Mouse (Mus musculus) liver, embryonic 16.5 days (tissue): ENCODE measurements around the gene Ogdh. TPM values are rescaled to one million over a fixed set of nuclear protein-coding genes. Genes with fewer than 3 reads are reported as not detected.

Experiments
- ATAC-seq: fragments of 200-750 bp; cut with Nextera tagmentation; 2 replicates; pipeline ENCODE4 v1.8.0; 2017; ENCODE audit warnings: low read depth, mild to moderate bottlenecking, moderate number of reproducible peaks, moderate library complexity
- H3K27ac ChIP-seq: fragments of 300-500 bp; sonication (generic); 2 replicates; pipeline ENCODE4 v1.5.1; 2014; ENCODE audit warnings: mild to moderate bottlenecking, low read length
- H3K27me3 ChIP-seq: fragments of 300-500 bp; sonication (generic); 2 replicates; pipeline ENCODE4 v1.6.1; 2014; ENCODE audit warnings: low read depth, low read length, mixed read lengths; ENCODE audit not compliant: control insufficient read depth, insufficient read depth
- H3K36me3 ChIP-seq: fragments of 300-500 bp; sonication (generic); 2 replicates; pipeline ENCODE4 v1.6.1; 2014; ENCODE audit warnings: mild to moderate bottlenecking; ENCODE audit not compliant: control insufficient read depth, insufficient read depth
- H3K4me1 ChIP-seq: fragments of 300-500 bp; sonication (generic); 2 replicates; pipeline ENCODE4 v1.6.1; 2014; ENCODE audit warnings: low read depth, low read length, mixed read lengths; ENCODE audit not compliant: control insufficient read depth
- H3K4me2 ChIP-seq: fragments of 300-500 bp; sonication (generic); 2 replicates; pipeline ENCODE4 v1.6.1; 2014; ENCODE audit warnings: low read depth, low read length, mixed read lengths
- H3K4me3 ChIP-seq: fragments of 300-500 bp; sonication (generic); 2 replicates; pipeline ENCODE4 v1.5.1; 2014; ENCODE audit warnings: low read depth, mild to moderate bottlenecking, low read length
- H3K9ac ChIP-seq: fragments of 300-500 bp; sonication (generic); 2 replicates; pipeline ENCODE4 v1.6.1; 2014; ENCODE audit warnings: low read depth, low read length
- H3K9me3 ChIP-seq: fragments of 300-500 bp; sonication (generic); replicated peaks from 2 replicates; pipeline ENCODE4 v1.6.1; 2016; ENCODE audit warnings: low read length; ENCODE audit not compliant: control insufficient read depth
- WGBS: fragments of 180-500 bp; shearing (Covaris S2); extraction: QIAGEN DNeasy Blood & Tissue Kit; methylation state at CpG from one replicate; pipeline ENCODE4 v1.1.7; 2014; ENCODE audit not compliant: insufficient replicate concordance; 5-methylcytosine and 5-hydroxymethylcytosine counted together
- polyA plus RNA-seq: library from polyadenylated mRNA; unstranded; fragments of >200 nt; fragmentation: Nextera tagmentation; extraction: Ambion mirVana; gene quantifications from 2 replicates; pipeline ENCODE4 v1.2.1, GENCODE M21; 2015

Gene Ogdh
- polyA plus RNA-seq, 1 experiment from 2014 or later: 93.8 TPM

DNA sequence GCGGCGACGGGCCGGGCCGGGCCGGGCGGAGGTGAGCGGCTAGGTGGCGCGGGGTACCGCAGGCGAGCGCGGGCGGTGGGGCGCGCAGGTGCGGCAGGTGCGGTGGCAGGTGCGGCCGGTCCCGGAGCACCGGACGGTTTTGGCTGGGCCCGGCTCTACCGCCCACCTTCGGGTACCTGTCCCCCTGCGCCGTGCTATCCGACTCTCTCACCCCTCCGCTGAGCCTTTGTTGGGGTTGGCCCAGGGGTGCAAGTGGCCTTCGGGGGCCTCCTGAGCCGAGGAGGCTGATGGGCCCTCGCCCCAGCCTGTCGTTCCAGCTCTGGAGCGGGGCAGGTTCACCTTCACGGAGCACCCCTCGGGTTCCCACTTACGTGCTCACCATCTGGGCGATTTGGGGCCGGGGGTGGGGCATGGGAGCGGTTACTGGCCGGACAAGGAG lies 98.1 kb downstream of the Ogdh start:
- WGBS: under 1% methylated on average over 37 of the region's 43 CpGs
- no peaks in the 10 kb centered on the region for H3K27me3 ChIP-seq
- peak overlapping the region; percentile 96 for H3K4me3 ChIP-seq
- H3K9ac ChIP-seq: peak overlapping the region; percentile 87
- ATAC-seq: peak; percentile 0; the same call in 1 of the 2 replicates
- peak overlapping the region; percentile 28; the same call in 1 of the 2 replicates for H3K27ac ChIP-seq
- H3K36me3 ChIP-seq: no peaks in the 10 kb centered on the region
- H3K4me1 ChIP-seq: peaks cover 23% of the 10 kb centered on the region
- H3K4me2 ChIP-seq: peak overlapping the region; percentile 98
- H3K9me3 ChIP-seq: no peaks in the 10 kb centered on the region

DNA sequence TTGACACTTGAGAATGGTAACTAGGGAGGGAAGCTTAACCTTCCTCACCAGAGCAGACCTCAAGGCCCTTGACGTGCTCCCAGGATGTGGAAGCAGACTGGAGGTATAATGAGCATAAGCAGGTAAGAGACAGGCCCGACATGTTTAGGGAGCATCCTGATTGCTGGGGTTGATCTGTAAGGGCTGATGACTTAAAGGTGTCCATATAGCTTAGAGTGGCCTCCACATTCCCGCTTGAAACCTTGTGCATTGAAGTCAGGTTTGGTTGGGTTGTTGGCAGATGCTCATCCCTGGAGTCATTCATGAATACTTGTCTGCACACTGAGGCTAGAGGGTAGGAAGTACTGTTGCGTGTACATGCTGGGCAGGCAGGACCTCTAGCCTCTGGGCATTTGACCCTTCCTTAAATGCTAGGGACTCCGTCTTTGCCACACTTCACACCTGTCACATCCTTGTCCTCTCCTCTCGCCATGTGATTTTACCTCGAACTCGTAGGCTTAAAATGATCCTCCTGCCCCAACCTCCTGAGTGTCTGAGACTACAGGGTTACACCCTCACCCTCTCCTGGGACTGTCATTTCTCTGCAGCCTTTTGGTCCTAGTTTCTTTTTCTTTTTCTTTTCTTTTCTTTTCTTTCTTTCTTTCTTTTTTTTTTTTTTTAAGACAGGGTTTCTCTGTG lies 99.1 kb downstream of the Ogdh start:
- H3K27me3 ChIP-seq: no peaks in the 10 kb centered on the region
- H3K27ac ChIP-seq: no peak overlapping the region
- H3K36me3 ChIP-seq: no peaks in the 10 kb centered on the region; the same call in 1 of the 2 replicates
- H3K4me3 ChIP-seq: peak overlapping the region; percentile 96
- peak overlapping the region; percentile 98 for H3K4me2 ChIP-seq
- H3K9me3 ChIP-seq: no peaks in the 10 kb centered on the region
- peaks cover 23% of the 10 kb centered on the region for H3K4me1 ChIP-seq
- 75% methylated on average over 8 of the region's 8 CpGs for WGBS
- ATAC-seq: no peak
- H3K9ac ChIP-seq: peak overlapping the region; percentile 87; the same call in 1 of the 2 replicates

DNA sequence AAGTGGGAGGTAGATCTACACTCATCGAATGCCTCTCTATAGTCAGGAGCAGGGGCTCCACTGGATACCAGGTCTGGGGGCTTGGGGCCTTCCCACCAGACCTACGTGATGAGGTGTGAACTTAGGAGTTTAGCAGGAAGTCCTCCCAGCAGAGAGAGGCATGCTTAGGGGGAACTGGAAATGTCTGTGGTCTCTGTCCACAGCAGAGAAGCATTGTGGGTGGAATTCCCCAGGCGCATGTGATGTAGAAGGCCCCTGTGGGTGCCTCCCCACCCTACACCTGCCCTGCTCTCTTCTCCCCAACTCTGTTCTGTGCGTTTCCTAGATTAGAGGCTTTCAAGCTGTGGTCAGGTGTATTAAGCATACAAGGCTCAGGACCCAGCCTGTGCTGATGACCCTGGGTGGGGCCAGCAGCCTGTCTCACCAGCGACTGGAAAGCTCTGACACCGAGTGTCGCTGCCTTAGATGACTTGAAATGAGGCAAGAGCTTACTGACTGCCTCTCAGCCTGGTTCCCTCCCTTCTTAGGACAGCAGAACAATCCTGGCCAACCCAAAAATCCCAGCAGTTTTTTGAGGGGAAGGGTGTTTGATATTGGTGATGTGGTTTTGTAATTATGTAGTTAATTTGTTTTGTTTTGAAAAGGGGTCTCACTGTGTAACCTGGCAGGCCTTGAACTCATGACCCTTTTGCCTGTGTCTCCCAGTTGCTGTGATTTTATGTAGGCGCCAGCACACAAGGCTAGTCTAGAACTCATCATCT lies 100.3 kb downstream of the Ogdh start:
- Histone ChIP-seq H3K9me3 (no peaks in the 10 kb centered on the region), H3K36me3 (peaks cover 7% of the 10 kb centered on the region), H3K27ac (no peak overlapping the region), H3K27me3 (no peaks in the 10 kb centered on the region), H3K4me3 (no peak overlapping the region), H3K9ac (no peak overlapping the region), H3K4me1 (peaks cover 23% of the 10 kb centered on the region), H3K4me2 (no peak overlapping the region)
- WGBS: 68% methylated on average over 8 of the region's 8 CpGs
- ATAC-seq: no peak

GRCm38 (mm10) chr11:6392857-6393256 lies 101.4 kb downstream of the Ogdh start:
- WGBS: 34% methylated on average over 6 of the region's 6 CpGs
- H3K9ac ChIP-seq: no peak overlapping the region
- no peak overlapping the region for H3K4me2 ChIP-seq
- no peak for ATAC-seq
- peaks cover 15% of the 10 kb centered on the region for H3K36me3 ChIP-seq
- H3K4me3 ChIP-seq: no peak overlapping the region
- H3K4me1 ChIP-seq: peaks cover 23% of the 10 kb centered on the region
- no peaks in the 10 kb centered on the region for H3K27me3 ChIP-seq
- no peak overlapping the region for H3K27ac ChIP-seq
- no peaks in the 10 kb centered on the region for H3K9me3 ChIP-seq

- WGBS: 63% methylated on average over 1 of the region's 1 CpGs
- no peak for ATAC-seq
- H3K4me2 ChIP-seq: no peak overlapping the region
- no peak overlapping the region for H3K9ac ChIP-seq
- no peaks in the 10 kb centered on the region for H3K27me3 ChIP-seq
- no peaks in the 10 kb centered on the region for H3K9me3 ChIP-seq
- no peak overlapping the region for H3K4me3 ChIP-seq
- H3K4me1 ChIP-seq: peaks cover 23% of the 10 kb centered on the region
- H3K36me3 ChIP-seq: peaks cover 15% of the 10 kb centered on the region
- H3K27ac ChIP-seq: no peak overlapping the region
Observed at GRCm38 (mm10) chr11:6393866-6394265, 102.4 kb downstream of the Ogdh start.

DNA sequence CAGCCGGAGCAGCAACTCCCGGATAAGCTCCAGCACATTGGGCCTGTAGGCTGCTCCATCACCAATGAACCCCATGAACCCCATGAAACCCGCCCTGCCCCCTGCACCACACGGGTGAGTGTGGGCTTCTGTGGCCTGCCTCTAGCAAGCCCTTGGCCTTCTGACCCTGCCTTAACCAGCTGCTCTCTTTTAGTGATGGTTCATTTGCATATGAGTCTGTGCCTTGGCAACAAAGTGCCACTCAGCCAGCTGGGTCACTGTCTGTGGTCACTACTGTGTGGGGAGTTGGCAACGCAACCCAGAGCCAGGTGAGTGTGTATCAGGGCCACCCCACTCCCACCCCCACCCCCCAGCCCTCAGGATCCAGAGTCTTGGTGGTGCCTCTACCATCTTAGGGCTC lies 104.1 kb downstream of the Ogdh start:
- Histone ChIP-seq H3K27ac (no peak overlapping the region), H3K4me1 (peaks cover 13% of the 10 kb centered on the region), H3K36me3 (peaks cover 19% of the 10 kb centered on the region), H3K27me3 (no peaks in the 10 kb centered on the region), H3K9me3 (no peaks in the 10 kb centered on the region), H3K4me3 (no peak overlapping the region), H3K4me2 (no peak overlapping the region), H3K9ac (no peak overlapping the region)
- no peak for ATAC-seq
- 77% methylated on average over 5 of the region's 5 CpGs for WGBS

DNA sequence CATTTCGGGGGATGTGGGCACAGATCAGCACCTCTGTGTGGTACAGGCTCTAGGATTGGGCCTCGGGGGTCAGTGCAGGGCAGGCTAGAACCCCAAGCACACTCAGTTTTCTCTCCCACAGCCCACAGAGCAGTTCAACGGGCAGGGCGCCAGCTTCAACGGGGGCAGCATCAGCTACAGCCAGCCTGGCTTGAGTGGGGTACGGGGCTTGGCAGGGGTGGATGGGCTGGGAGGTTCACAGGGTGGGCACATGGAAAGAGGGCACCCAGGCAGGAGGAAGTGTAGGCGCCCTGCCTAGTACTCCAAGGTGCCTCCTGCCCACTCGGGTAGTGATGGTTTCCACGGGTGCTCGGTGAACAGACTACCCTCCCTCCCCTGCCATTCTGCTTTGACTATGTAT lies 106.7 kb downstream of the Ogdh start:
- Histone ChIP-seq H3K27me3 (no peaks in the 10 kb centered on the region), H3K36me3 (peaks cover 33% of the 10 kb centered on the region), H3K9me3 (no peaks in the 10 kb centered on the region), H3K4me2 (no peak overlapping the region), H3K4me3 (no peak overlapping the region), H3K27ac (no peak overlapping the region), H3K4me1 (no peaks in the 10 kb centered on the region), H3K9ac (no peak overlapping the region)
- WGBS: 79% methylated on average over 10 of the region's 10 CpGs
- ATAC-seq: no peak

DNA sequence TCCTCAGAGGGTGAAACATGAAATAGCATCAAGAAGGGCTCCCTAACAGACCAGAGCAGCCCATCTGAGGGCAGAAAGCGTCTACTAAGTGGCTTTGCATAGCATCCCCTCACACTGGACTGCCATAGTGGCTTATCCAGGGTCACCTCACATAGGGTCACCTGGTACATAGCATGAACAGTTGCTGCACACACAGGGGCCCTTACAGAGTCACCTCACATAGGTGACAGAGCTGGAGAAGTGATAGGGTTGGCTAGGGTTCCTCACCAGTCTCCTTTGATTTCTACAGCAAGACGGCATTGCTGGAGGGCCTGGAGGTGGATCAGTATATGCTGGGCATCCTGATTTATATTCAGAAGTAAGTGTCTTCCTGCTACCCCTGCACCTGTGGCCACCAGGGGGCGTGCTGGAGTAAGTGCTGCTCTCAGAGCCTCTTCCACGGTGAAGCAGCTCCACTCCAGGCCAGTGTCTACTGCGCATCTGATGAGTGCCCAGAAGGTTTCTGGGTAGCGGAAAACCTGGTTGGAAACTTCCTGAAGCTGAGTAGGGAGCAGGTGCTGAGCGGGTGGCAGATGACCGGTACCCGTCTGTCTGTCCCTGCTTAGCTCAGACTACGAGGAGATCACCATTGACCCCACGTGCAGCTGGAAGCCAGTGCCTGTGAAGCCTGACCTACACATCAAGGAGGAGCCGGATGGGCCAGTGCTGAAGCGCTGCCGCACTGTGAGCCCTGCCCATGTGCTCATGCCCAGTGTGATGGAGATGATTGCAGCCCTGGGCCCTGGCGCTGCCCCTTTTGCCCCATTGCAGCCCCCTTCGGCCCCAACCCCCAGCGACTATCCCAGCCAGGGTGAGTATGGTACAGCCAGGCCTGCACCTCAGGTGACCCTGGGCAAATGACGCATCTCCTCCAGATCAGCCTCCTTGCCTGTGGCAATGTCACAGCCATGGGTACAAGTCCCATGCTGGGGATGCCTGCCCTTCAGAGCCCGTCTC lies 111.4 kb downstream of the Ogdh start:
- Histone ChIP-seq H3K9me3 (no peaks in the 10 kb centered on the region), H3K4me2 (no peak overlapping the region), H3K4me1 (peaks cover 5% of the 10 kb centered on the region; the same call in 1 of the 2 replicates), H3K4me3 (no peak overlapping the region), H3K27ac (no peak overlapping the region), H3K27me3 (no peaks in the 10 kb centered on the region), H3K36me3 (peaks cover 40% of the 10 kb centered on the region), H3K9ac (no peak overlapping the region)
- 77% methylated on average over 19 of the region's 19 CpGs for whole genome bisulfite sequencing
- peak; percentile 40; the same call in 1 of the 2 replicates for ATAC-seq
